Mouse (Mus musculus) lung, postnatal 0 days (tissue): ENCODE results near the gene Gga1.

Experiments used
- CTCF ChIP-seq: IDR thresholded peaks from 2 replicates; pipeline ENCODE4 v1.5.1; 2016; ENCODE audit warnings: antibody characterized with exemption, mild to moderate bottlenecking
- EP300 ChIP-seq: IDR thresholded peaks from 2 replicates; pipeline ENCODE4 v1.6.1; 2016; ENCODE audit warnings: antibody characterized with exemption, mild to moderate bottlenecking, control low read depth

GRCm38 (mm10) chr15:78900585-78901421 lies 23.8 kb downstream of the Gga1 start:
- no peak for TF ChIP-seq CTCF
- TF ChIP-seq EP300, result no peak
